Mouse (Mus musculus): ENCODE measurements around the gene Ubtf. TPM values are rescaled to one million over a fixed set of nuclear protein-coding genes. Genes with fewer than 3 reads are reported as not detected.

Ubtf gene
- total RNA-seq, 1 experiment from 2014 or later: 195 TPM

- no peak for ATAC-seq (ENCODE audit: extremely low read depth, insufficient number of reproducible peaks, low FRiP score, poor library complexity, severe bottlenecking)
Observed at GRCm38 (mm10) chr11:102304141-102304540, 15.4 kb downstream of the Ubtf start.

- ATAC-seq (ENCODE audit: extremely low read depth, insufficient number of reproducible peaks, low FRiP score, poor library complexity, severe bottlenecking): no peak
Observed at GRCm38 (mm10) chr11:102299839-102300238, 19.7 kb downstream of the Ubtf start.

- ATAC-seq (ENCODE audit: extremely low read depth, insufficient number of reproducible peaks, low FRiP score, poor library complexity, severe bottlenecking): no peak
Observed at GRCm38 (mm10) chr11:102297577-102298556, 21.7 kb downstream of the Ubtf start.

GRCm38 (mm10) chr11:102296491-102297472 lies 22.8 kb downstream of the Ubtf start, which contains the start of gene Atxn7l3:
Atxn7l3 (minus strand) TSS chr11:102296631.
- ATAC-seq (ENCODE audit: extremely low read depth, insufficient number of reproducible peaks, low FRiP score, poor library complexity, severe bottlenecking): peak; percentile 86

GRCm38 (mm10) chr11:102295598-102296471 lies 23.7 kb downstream of the Ubtf start:
- ATAC-seq (ENCODE audit: extremely low read depth, insufficient number of reproducible peaks, low FRiP score, poor library complexity, severe bottlenecking): no peak

GRCm38 (mm10) chr11:102294887-102295597 lies 24.5 kb downstream of the Ubtf start:
- ATAC-seq (ENCODE audit: extremely low read depth, insufficient number of reproducible peaks, low FRiP score, poor library complexity, severe bottlenecking): peak; percentile 24; the same call in 1 of the 2 replicates

GRCm38 (mm10) chr11:102294416-102294815 lies 25.1 kb downstream of the Ubtf start:
- no peak for ATAC-seq (ENCODE audit: extremely low read depth, insufficient number of reproducible peaks, low FRiP score, poor library complexity, severe bottlenecking)

GRCm38 (mm10) chr11:102293971-102294370 lies 25.6 kb downstream of the Ubtf start:
- no peak for ATAC-seq (ENCODE audit: extremely low read depth, insufficient number of reproducible peaks, low FRiP score, poor library complexity, severe bottlenecking)

GRCm38 (mm10) chr11:102291051-102291535 lies 28.4 kb downstream of the Ubtf start:
- no peak for ATAC-seq (ENCODE audit: extremely low read depth, insufficient number of reproducible peaks, low FRiP score, poor library complexity, severe bottlenecking)

GRCm38 (mm10) chr11:102290141-102290540 lies 29.4 kb downstream of the Ubtf start:
- no peak for ATAC-seq (ENCODE audit: extremely low read depth, insufficient number of reproducible peaks, low FRiP score, poor library complexity, severe bottlenecking)

- ATAC-seq (ENCODE audit: extremely low read depth, insufficient number of reproducible peaks, low FRiP score, poor library complexity, severe bottlenecking): no peak
Observed at GRCm38 (mm10) chr11:102289511-102290100, 29.9 kb downstream of the Ubtf start.

GRCm38 (mm10) chr11:102288913-102289312 lies 30.6 kb downstream of the Ubtf start:
- ATAC-seq (ENCODE audit: extremely low read depth, insufficient number of reproducible peaks, low FRiP score, poor library complexity, severe bottlenecking): no peak

GRCm38 (mm10) chr11:102288027-102288804 lies 31.3 kb downstream of the Ubtf start:
- no peak for ATAC-seq (ENCODE audit: extremely low read depth, insufficient number of reproducible peaks, low FRiP score, poor library complexity, severe bottlenecking)

- no peak for ATAC-seq (ENCODE audit: extremely low read depth, insufficient number of reproducible peaks, low FRiP score, poor library complexity, severe bottlenecking)
Observed at GRCm38 (mm10) chr11:102287485-102287884, 32.1 kb downstream of the Ubtf start.

GRCm38 (mm10) chr11:102285095-102285834 lies 34.3 kb downstream of the Ubtf start:
- ATAC-seq (ENCODE audit: extremely low read depth, insufficient number of reproducible peaks, low FRiP score, poor library complexity, severe bottlenecking): peak; percentile 33
